Mouse (Mus musculus) testis, adult 2 months (tissue): ENCODE measurements at regions not wholly inside any gene's neighbourhood (a gene's known extent, or its start where the extent isn't known, plus 50 kb on each side); places are given as distances from the start of the nearest gene placed in this dataset.

Source experiments
- H3K27ac ChIP-seq: fragments of 200-500 bp; 2 replicates; pipeline ENCODE4 v1.5.1; 2012; ENCODE audit warnings: low read depth, low read length; ENCODE audit not compliant: control insufficient read depth, insufficient read depth
- H3K27me3 ChIP-seq: fragments of 200-500 bp; 2 replicates; pipeline ENCODE4 v1.6.1; 2012; ENCODE audit warnings: mild to moderate bottlenecking, low read length, moderate library complexity; ENCODE audit not compliant: control insufficient read depth, insufficient read depth
- H3K36me3 ChIP-seq: fragments of 200-500 bp; 2 replicates; pipeline ENCODE4 v1.6.1; 2012; ENCODE audit warnings: mild to moderate bottlenecking, low read length; ENCODE audit not compliant: control insufficient read depth, insufficient read depth
- H3K4me1 ChIP-seq: fragments of 200-500 bp; 2 replicates; pipeline ENCODE4 v1.6.1; 2012; ENCODE audit warnings: low read length; ENCODE audit not compliant: control insufficient read depth, insufficient read depth
- H3K4me3 ChIP-seq: fragments of 200-500 bp; 2 replicates; pipeline ENCODE4 v1.5.1; 2012; ENCODE audit warnings: low read depth, mild to moderate bottlenecking, low read length, moderate library complexity, mixed read lengths; ENCODE audit not compliant: control insufficient read depth
- CTCF ChIP-seq: fragments of 200-500 bp; IDR thresholded peaks from 2 replicates; pipeline ENCODE4 v1.5.1; 2012; ENCODE audit warnings: low read depth, mild to moderate bottlenecking, inconsistent platforms, low read length, moderate library complexity; ENCODE audit not compliant: control insufficient read depth, insufficient read depth, insufficient replicate concordance
- POLR2A ChIP-seq: fragments of 200-500 bp; IDR thresholded peaks from 2 replicates; pipeline ENCODE4 v1.6.1; 2012; ENCODE audit warnings: low read depth, mild to moderate bottlenecking, inconsistent platforms, low read length, moderate library complexity; ENCODE audit not compliant: control insufficient read depth

GRCm38 (mm10) chr3:115641411-115641810 is 73.5 kb downstream of the S1pr1 start:
- Histone ChIP-seq H3K36me3 (no peaks in the 10 kb centered on the region), H3K4me1 (peaks cover 7% of the 10 kb centered on the region), H3K27me3 (no peaks in the 10 kb centered on the region), H3K27ac (no peak overlapping the region), H3K4me3 (no peak overlapping the region)
- TF ChIP-seq POLR2A (no peak), CTCF (no peak)

GRCm38 (mm10) chr3:115635487-115635886 is 79.4 kb downstream of the S1pr1 start:
- Histone ChIP-seq H3K27me3 (no peaks in the 10 kb centered on the region), H3K27ac (no peak overlapping the region), H3K4me3 (no peak overlapping the region), H3K4me1 (no peaks in the 10 kb centered on the region), H3K36me3 (no peaks in the 10 kb centered on the region)
- no peak for TF ChIP-seq CTCF
- no peak for TF ChIP-seq POLR2A

DNA sequence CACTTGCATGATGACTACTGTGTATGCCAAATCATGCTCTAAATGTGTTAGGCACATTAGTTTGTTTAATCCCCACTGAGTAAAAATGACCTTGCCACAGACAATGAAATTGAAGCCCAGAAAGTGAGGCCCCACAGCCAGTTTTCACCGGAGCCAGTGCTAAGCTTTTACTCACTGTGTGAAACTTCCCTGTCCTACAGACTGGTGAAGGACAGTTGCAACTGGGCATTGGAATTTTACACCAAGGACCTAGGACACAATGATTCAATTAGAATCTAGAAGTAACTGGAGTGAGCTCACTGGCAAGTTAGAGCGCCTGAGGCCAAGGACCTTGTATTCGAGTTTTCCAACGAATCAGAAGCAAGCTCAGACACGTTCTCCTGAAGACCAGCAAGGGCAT is 79.8 kb downstream of the S1pr1 start:
- H3K27ac ChIP-seq, result no peak overlapping the region
- no peaks in the 10 kb centered on the region for H3K4me1 ChIP-seq
- H3K4me3 ChIP-seq, result no peak overlapping the region
- H3K36me3 ChIP-seq, result no peaks in the 10 kb centered on the region
- H3K27me3 ChIP-seq, result no peaks in the 10 kb centered on the region
- TF ChIP-seq POLR2A (no peak), CTCF (no peak)

DNA sequence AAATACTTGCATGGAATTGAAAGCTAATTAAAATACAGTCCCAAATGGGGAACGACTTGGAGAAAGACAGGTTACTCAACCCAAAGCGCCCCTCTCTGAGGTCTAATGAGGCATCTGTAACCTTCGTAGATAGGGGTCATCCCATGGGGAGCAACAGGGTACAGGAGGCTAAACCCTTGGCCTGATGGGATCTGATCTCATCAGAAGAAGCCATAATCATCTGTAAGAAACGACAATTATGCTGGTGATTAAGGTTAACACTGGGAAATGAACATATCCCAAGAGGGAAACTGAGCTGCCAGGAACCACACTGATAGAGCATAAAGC is 82.5 kb downstream of the S1pr1 start:
- H3K27me3 ChIP-seq, result no peaks in the 10 kb centered on the region
- TF ChIP-seq CTCF, result no peak
- no peak for TF ChIP-seq POLR2A
- H3K4me1 ChIP-seq, result no peaks in the 10 kb centered on the region
- no peaks in the 10 kb centered on the region for H3K36me3 ChIP-seq
- no peak overlapping the region for H3K4me3 ChIP-seq
- no peak overlapping the region for H3K27ac ChIP-seq

DNA sequence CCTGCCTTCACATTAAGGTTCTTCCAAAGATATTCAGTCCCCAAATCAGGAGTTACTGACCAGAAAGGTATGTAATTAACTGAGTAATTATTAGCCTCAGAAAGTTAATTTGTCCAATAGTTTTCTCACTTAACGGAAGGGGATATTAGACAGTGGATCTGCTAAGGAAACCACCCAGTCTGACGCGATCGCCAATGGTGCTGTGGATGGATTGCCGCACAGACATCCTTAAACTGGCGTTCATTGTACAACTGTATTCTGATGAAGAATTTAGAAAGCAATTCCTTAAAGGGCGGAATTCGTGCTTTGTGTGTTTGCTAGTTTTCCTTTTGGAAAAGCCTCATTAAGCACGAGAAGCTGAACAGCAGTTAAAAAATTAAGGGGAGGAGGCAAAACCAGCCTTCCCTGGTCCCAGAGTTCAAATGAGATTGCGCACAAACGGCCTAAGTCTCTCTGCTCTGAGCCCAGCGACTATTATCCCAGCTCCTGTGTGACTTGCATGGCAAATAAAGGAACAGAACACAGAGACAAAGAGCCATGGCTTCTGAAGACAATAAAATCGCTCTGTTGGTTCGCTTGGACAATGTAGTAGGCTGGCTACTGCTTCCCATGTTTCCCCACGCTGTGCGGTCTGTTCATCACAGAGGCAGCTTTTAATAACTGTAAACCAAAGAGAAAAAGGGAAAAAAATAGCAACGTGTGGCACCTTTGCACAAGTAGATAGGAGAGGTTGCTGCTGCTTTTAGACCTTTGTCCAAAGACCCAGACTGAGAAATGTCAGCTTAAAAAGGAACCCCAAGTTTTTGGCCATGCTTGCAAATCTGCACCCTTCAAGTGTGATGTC is 83.1 kb downstream of the S1pr1 start:
- TF ChIP-seq CTCF, result no peak
- no peak overlapping the region for H3K4me3 ChIP-seq
- no peak overlapping the region for H3K27ac ChIP-seq
- H3K27me3 ChIP-seq, result no peaks in the 10 kb centered on the region
- H3K36me3 ChIP-seq, result no peaks in the 10 kb centered on the region
- H3K4me1 ChIP-seq, result no peaks in the 10 kb centered on the region

DNA sequence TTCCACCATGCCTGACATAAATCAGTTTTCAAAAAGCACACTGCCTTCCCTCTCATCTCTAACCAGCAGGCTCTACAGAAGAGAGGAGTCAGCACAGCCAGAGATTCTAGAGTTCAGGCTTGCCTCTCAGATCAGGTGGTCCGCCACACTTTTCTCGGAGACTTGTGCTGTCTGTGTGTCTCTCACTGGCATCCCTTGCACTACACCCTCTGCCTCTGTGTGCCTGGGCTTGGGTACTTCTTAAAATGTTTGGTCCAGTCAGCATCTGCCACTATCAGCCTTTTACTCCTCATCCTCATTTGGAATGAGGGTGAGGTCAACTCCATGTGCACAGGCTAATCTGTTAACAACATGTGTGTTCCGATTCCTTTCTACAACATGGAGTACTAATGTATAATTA is 92.0 kb downstream of the S1pr1 start:
- Histone ChIP-seq H3K27ac (no peak overlapping the region), H3K4me1 (no peaks in the 10 kb centered on the region), H3K27me3 (no peaks in the 10 kb centered on the region), H3K4me3 (no peak overlapping the region), H3K36me3 (no peaks in the 10 kb centered on the region)
- no peak for TF ChIP-seq CTCF

GRCm38 (mm10) chr3:115622300-115622699 is 92.6 kb downstream of the S1pr1 start:
- H3K27me3 ChIP-seq, result no peaks in the 10 kb centered on the region
- TF ChIP-seq CTCF (no peak), POLR2A (no peak)
- no peak overlapping the region for H3K4me3 ChIP-seq
- H3K27ac ChIP-seq, result no peak overlapping the region
- H3K36me3 ChIP-seq, result no peaks in the 10 kb centered on the region
- H3K4me1 ChIP-seq, result no peaks in the 10 kb centered on the region

DNA sequence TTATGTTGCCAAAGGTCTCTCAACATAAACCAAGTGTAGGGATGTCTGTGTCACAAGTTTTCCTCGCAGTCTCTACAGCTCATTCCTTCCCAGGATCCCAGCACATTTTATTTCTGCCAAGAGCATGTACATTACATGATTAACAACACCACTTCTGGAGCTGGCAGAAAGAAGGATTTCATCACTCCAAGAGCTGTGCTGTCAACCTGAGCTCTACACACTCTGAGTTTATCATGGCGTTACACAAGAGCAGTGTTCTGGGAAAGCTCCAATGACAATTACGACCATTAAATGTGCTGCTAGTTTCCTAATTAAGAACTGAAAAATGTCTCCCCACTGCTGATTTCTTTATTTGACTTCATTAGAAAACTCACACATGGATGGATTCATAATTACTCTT is 94.9 kb downstream of the S1pr1 start:
- Histone ChIP-seq H3K36me3 (no peaks in the 10 kb centered on the region), H3K4me3 (no peak overlapping the region), H3K27me3 (no peaks in the 10 kb centered on the region), H3K27ac (no peak overlapping the region), H3K4me1 (no peaks in the 10 kb centered on the region)
- TF ChIP-seq POLR2A (no peak), CTCF (no peak)
